Mouse (Mus musculus) intestine, postnatal 0 days (tissue): ENCODE measurements around the gene Armc6. TPM values are rescaled to one million over a fixed set of nuclear protein-coding genes. Genes with fewer than 3 reads are reported as not detected.

Experiments used
- ATAC-seq: fragments of 200-750 bp; cut with Nextera tagmentation; 2 replicates; pipeline ENCODE4 v1.8.0; 2017; ENCODE audit warnings: mild to moderate bottlenecking, moderate TSS enrichment, moderate library complexity
- H3K27ac ChIP-seq: fragments of 300-500 bp; sonication (generic); 2 replicates; pipeline ENCODE4 v1.5.1; 2014; ENCODE audit warnings: mild to moderate bottlenecking, low read depth, low read length, moderate library complexity
- H3K27me3 ChIP-seq: fragments of 300-500 bp; sonication (generic); replicated peaks from 2 replicates; pipeline ENCODE4 v1.6.1; 2014; ENCODE audit warnings: low read length, mixed read lengths; ENCODE audit not compliant: control insufficient read depth, insufficient read depth
- H3K36me3 ChIP-seq: fragments of 300-500 bp; sonication (generic); 2 replicates; pipeline ENCODE4 v1.6.1; 2014; ENCODE audit warnings: mild to moderate bottlenecking, moderate library complexity; ENCODE audit not compliant: control insufficient read depth, insufficient read depth
- H3K4me1 ChIP-seq: fragments of 300-500 bp; sonication (generic); replicated peaks from 2 replicates; pipeline ENCODE4 v1.6.1; 2014; ENCODE audit warnings: antibody characterized with exemption, low read length, mixed read lengths; ENCODE audit not compliant: control insufficient read depth, insufficient read depth
- H3K4me2 ChIP-seq: fragments of 300-500 bp; sonication (generic); replicated peaks from 2 replicates; pipeline ENCODE4 v1.6.1; 2014; ENCODE audit warnings: low read depth, mild to moderate bottlenecking, moderate library complexity
- H3K4me3 ChIP-seq: fragments of 300-500 bp; sonication (generic); 2 replicates; pipeline ENCODE4 v1.5.1; 2014; ENCODE audit warnings: low read depth, low read length
- H3K9ac ChIP-seq: fragments of 300-500 bp; sonication (generic); 2 replicates; pipeline ENCODE4 v1.6.1; 2014; ENCODE audit warnings: mild to moderate bottlenecking, low read depth, low read length
- H3K9me3 ChIP-seq: fragments of 300-500 bp; sonication (generic); 2 replicates; pipeline ENCODE4 v1.6.1; 2016; ENCODE audit warnings: mixed run types; ENCODE audit not compliant: control insufficient read depth
- CTCF ChIP-seq: sonication (generic); IDR thresholded peaks from 2 replicates; pipeline ENCODE4 v1.5.1; 2016; ENCODE audit warnings: low read depth, mild to moderate bottlenecking, control low read depth, antibody characterized with exemption, moderate library complexity
- WGBS: fragments of 180-500 bp; shearing (Covaris S2); extraction: QIAGEN DNeasy Blood & Tissue Kit; methylation state at CpG from one replicate; pipeline ENCODE4 v1.1.7; 2014; 5-methylcytosine and 5-hydroxymethylcytosine counted together
- polyA plus RNA-seq: library from polyadenylated mRNA; unstranded; fragments of >200 nt; fragmentation: Nextera tagmentation; extraction: Ambion mirVana; gene quantifications from 2 replicates; pipeline ENCODE4 v1.2.1, GENCODE M21; 2015

Armc6 gene
- polyA plus RNA-seq, 1 experiment from 2014 or later, result 10.0 TPM

GRCm38 (mm10) chr8:70171240-70171639, 63.0 kb downstream of the Armc6 start:
- 55% methylated on average over 7 of the region's 7 CpGs for WGBS
- ATAC-seq, result no peak

GRCm38 (mm10) chr8:70170748-70171147, 63.5 kb downstream of the Armc6 start:
- Histone ChIP-seq H3K9me3 (no peaks in the 10 kb centered on the region), H3K4me1 (peaks cover 3% of the 10 kb centered on the region; the same call in 1 of the 2 replicates), H3K4me3 (no peak overlapping the region), H3K27me3 (peaks cover 4% of the 10 kb centered on the region; the same call in 1 of the 2 replicates), H3K4me2 (no peak overlapping the region), H3K27ac (no peak overlapping the region), H3K9ac (no peak overlapping the region), H3K36me3 (no peaks in the 10 kb centered on the region)
- no peak for ATAC-seq
- no peak for TF ChIP-seq CTCF
- WGBS, result 57% methylated on average over 3 of the region's 3 CpGs

More at GRCm38 (mm10) chr8:70171240-70171639, 63.0 kb downstream of the Armc6 start:
- H3K9me3 ChIP-seq, result no peaks in the 10 kb centered on the region
- H3K4me1 ChIP-seq, result peaks cover 3% of the 10 kb centered on the region; the same call in 1 of the 2 replicates
- H3K9ac ChIP-seq, result no peak overlapping the region
- no peak overlapping the region for H3K4me2 ChIP-seq
- H3K27me3 ChIP-seq, result no peaks in the 10 kb centered on the region; the same call in 1 of the 2 replicates
- TF ChIP-seq CTCF, result no peak
- no peak overlapping the region for H3K27ac ChIP-seq
- H3K4me3 ChIP-seq, result no peak overlapping the region
- no peaks in the 10 kb centered on the region for H3K36me3 ChIP-seq

Other genes starting within 250 kb of the Armc6 start
- gene Gatad2a, start 238.1 kb downstream of the Armc6 start, polyA plus RNA-seq, result 42.6 and 43.3 TPM in 2 replicates
- 23.6 and 26.3 TPM in 2 replicates for gene Mau2, start 191.7 kb downstream of the Armc6 start, polyA plus RNA-seq
- 17.7 and 18.4 TPM in 2 replicates for gene Sugp1, start 191.7 kb downstream of the Armc6 start, polyA plus RNA-seq
- 305 and 315 TPM in 2 replicates for gene Tm6sf2, start 161.5 kb downstream of the Armc6 start, polyA plus RNA-seq
- gene Hapln4, start 151.0 kb downstream of the Armc6 start, polyA plus RNA-seq, result not detected in 2 replicates
- 0.31 and 0.39 TPM in 2 replicates for gene Ncan, start 113.6 kb downstream of the Armc6 start, polyA plus RNA-seq
- gene Nr2c2ap, start 103.1 kb downstream of the Armc6 start, polyA plus RNA-seq, result 44.0 and 44.1 TPM in 2 replicates
- gene Rfxank, start 95.3 kb downstream of the Armc6 start, polyA plus RNA-seq, result 11.1 and 11.2 TPM in 2 replicates
- 29.2 and 32.5 TPM in 2 replicates for gene Borcs8, start 95.0 kb downstream of the Armc6 start, polyA plus RNA-seq
- 0.12 TPM in 1 of 2 replicates, not detected in the other for gene Mef2b, start 94.8 kb downstream of the Armc6 start, polyA plus RNA-seq
- gene Tmem161a, start 62.1 kb downstream of the Armc6 start, polyA plus RNA-seq, result 40.0 and 42.0 TPM in 2 replicates
- 12.0 and 12.2 TPM in 2 replicates for gene Slc25a42, start 22.2 kb downstream of the Armc6 start, polyA plus RNA-seq
- gene Sugp2, start 240 bp downstream of the Armc6 start, polyA plus RNA-seq, result 8.0 and 11.5 TPM in 2 replicates
- 18.5 and 18.7 TPM in 2 replicates for gene Homer3, start 48.4 kb upstream of the Armc6 start, polyA plus RNA-seq
- 32.9 and 34.5 TPM in 2 replicates for gene Ddx49, start 68.0 kb upstream of the Armc6 start, polyA plus RNA-seq
- gene Cope, start 68.1 kb upstream of the Armc6 start, polyA plus RNA-seq, result 338 and 383 TPM in 2 replicates
- gene Cers1, start 81.3 kb upstream of the Armc6 start, polyA plus RNA-seq, result 1.3 and 1.7 TPM in 2 replicates
- gene Gdf1, start 95.4 kb upstream of the Armc6 start, polyA plus RNA-seq, result 0.38 TPM in 1 of 2 replicates, not detected in the other
- 9.7 and 10.1 TPM in 2 replicates for gene Upf1, start 118.8 kb upstream of the Armc6 start, polyA plus RNA-seq
- 0.25 and 0.41 TPM in 2 replicates for gene Comp, start 139.1 kb upstream of the Armc6 start, polyA plus RNA-seq
- gene Crtc1, start 205.1 kb upstream of the Armc6 start, polyA plus RNA-seq, result 8.1 and 9.2 TPM in 2 replicates
- gene Klhl26, start 242.5 kb upstream of the Armc6 start, polyA plus RNA-seq, result 9.3 and 10.5 TPM in 2 replicates